Mouse (Mus musculus): ENCODE data around the gene Atp2a2. TPM values are rescaled to one million over a fixed set of nuclear protein-coding genes. Genes with fewer than 3 reads are reported as not detected.

The Atp2a2 gene
- total and polyA plus RNA-seq, 3 experiments: 61.6 to 158 (median 80.9) TPM

GRCm38 (mm10) chr5:122482733-122483391 is 19.2 kb downstream of the Atp2a2 start:
- H3K27ac ChIP-seq (ENCODE audit: insufficient read depth, low read depth): no peak overlapping the region
- no peak overlapping the region for H3K4me2 ChIP-seq (ENCODE audit: insufficient read depth, low read depth, poor library complexity, severe bottlenecking)
- H3K4me3 ChIP-seq (replicated peaks in 1 of 3; ENCODE audit: low read depth in 2 of 3, low read length in 2 of 3, poor library complexity in 1 of 3): no peak overlapping the region
- H3K9me3 ChIP-seq (replicated peaks; ENCODE audit: low read length): no peaks in the 10 kb centered on the region
- H3K79me2 ChIP-seq (replicated peaks; ENCODE audit: control insufficient read depth, extremely low read depth, insufficient read depth, poor library complexity, severe bottlenecking): peaks cover 19% of the 10 kb centered on the region
- no peaks in the 10 kb centered on the region for H3K4me1 ChIP-seq (ENCODE audit: control insufficient read depth in 1 of 2, insufficient read depth in 2 of 2)
- peaks cover 53 to 83% of the 10 kb centered on the region in 2 experiments for H3K36me3 ChIP-seq (replicated peaks in 1 of 2; ENCODE audit: control insufficient read depth in 1 of 2, insufficient read depth in 1 of 2, low read length in 1 of 2)
- no peak for DNase-seq (ENCODE audit: extremely low read depth)
- H3K9ac ChIP-seq (ENCODE audit: insufficient read depth, low read depth): no peak overlapping the region
- dilution Hi-C loops (cut with MboI; ENCODE audit: extremely low pct_ligation_motif_present, extremely low pct_unique_long_range_greater_than_20kb, low sequenced_read_pairs) (no loop called here), in situ Hi-C loops (cut with MboI; ENCODE audit: low pct_ligation_motif_present, low pct_unique_long_range_greater_than_20kb, low sequenced_read_pairs) (no loop called here)
- H3K27me3 ChIP-seq (replicated peaks): no peaks in the 10 kb centered on the region
- TF ChIP-seq ZKSCAN1 (IDR thresholded peaks at IDR 0.05; ENCODE audit: borderline replicate concordance, low read depth, low read length) (no peak), BHLHE40 (IDR thresholded peaks at IDR 0.05; ENCODE audit: low read depth, low read length) (no peak), RAD21 (IDR thresholded peaks at IDR 0.05; ENCODE audit: low read depth, low read length) (no peak)

- Histone ChIP-seq H3K36me3 (replicated peaks in 1 of 2; ENCODE audit: control insufficient read depth in 1 of 2, insufficient read depth in 1 of 2, low read length in 1 of 2) (peaks cover 61 to 86% of the 10 kb centered on the region in 2 experiments), H3K27me3 (replicated peaks) (no peaks in the 10 kb centered on the region), H3K4me1 (ENCODE audit: control insufficient read depth in 1 of 2, insufficient read depth in 2 of 2) (no peaks in the 10 kb centered on the region), H3K27ac (ENCODE audit: insufficient read depth, low read depth) (no peak overlapping the region), H3K9me3 (replicated peaks; ENCODE audit: low read length) (no peaks in the 10 kb centered on the region), H3K4me3 (replicated peaks in 1 of 3; ENCODE audit: low read depth in 2 of 3, low read length in 2 of 3, poor library complexity in 1 of 3) (no peak overlapping the region), H3K4me2 (ENCODE audit: insufficient read depth, low read depth, poor library complexity, severe bottlenecking) (no peak overlapping the region), H3K9ac (ENCODE audit: insufficient read depth, low read depth) (no peak overlapping the region), H3K79me2 (replicated peaks; ENCODE audit: control insufficient read depth, extremely low read depth, insufficient read depth, poor library complexity, severe bottlenecking) (peaks cover 21% of the 10 kb centered on the region)
- in situ Hi-C loops (cut with MboI; ENCODE audit: low pct_ligation_motif_present, low pct_unique_long_range_greater_than_20kb, low sequenced_read_pairs) (no loop called here), dilution Hi-C loops (cut with MboI; ENCODE audit: extremely low pct_ligation_motif_present, extremely low pct_unique_long_range_greater_than_20kb, low sequenced_read_pairs) (no loop called here)
- no peak for TF ChIP-seq BHLHE40 (IDR thresholded peaks at IDR 0.05; ENCODE audit: low read depth, low read length)
- TF ChIP-seq JUND (conservative IDR thresholded peaks at IDR 0.05; ENCODE audit: low read depth, low read length): no peak
- TF ChIP-seq TBP (conservative IDR thresholded peaks at IDR 0.05; ENCODE audit: low read depth, low read length): no peak
- no peak for TF ChIP-seq ZC3H11A (IDR thresholded peaks at IDR 0.05; ENCODE audit: low read depth, low read length)
- no peak for TF ChIP-seq MYC (IDR thresholded peaks at IDR 0.05; ENCODE audit: low read depth, low read length)
- TF ChIP-seq TCF12 (IDR thresholded peaks at IDR 0.05; ENCODE audit: low read depth, low read length): no peak
- TF ChIP-seq GABPA (IDR thresholded peaks at IDR 0.05; ENCODE audit: insufficient replicate concordance, low read depth, low read length): no peak
- DNase-seq (ENCODE audit: extremely low read depth): no peak
Observed at GRCm38 (mm10) chr5:122481844-122482243, 20.2 kb downstream of the Atp2a2 start.

- H3K4me2 ChIP-seq (ENCODE audit: insufficient read depth, low read depth, poor library complexity, severe bottlenecking): no peak overlapping the region
- TF ChIP-seq NRF1 (IDR thresholded peaks at IDR 0.05; ENCODE audit: low read depth, low read length) (no peak), BHLHE40 (IDR thresholded peaks at IDR 0.05; ENCODE audit: low read depth, low read length) (no peak), RAD21 (IDR thresholded peaks at IDR 0.05; ENCODE audit: low read depth, low read length) (no peak), MAFK (IDR thresholded peaks at IDR 0.05; ENCODE audit: insufficient replicate concordance, low read length) (no peak), JUND (conservative IDR thresholded peaks at IDR 0.05; ENCODE audit: low read depth, low read length) (no peak), EP300 (IDR thresholded peaks at IDR 0.05; ENCODE audit: low read length) (no peak), TBP (conservative IDR thresholded peaks at IDR 0.05; ENCODE audit: low read depth, low read length) (no peak), TCF12 (IDR thresholded peaks at IDR 0.05; ENCODE audit: low read depth, low read length) (no peak), ZC3H11A (IDR thresholded peaks at IDR 0.05; ENCODE audit: low read depth, low read length) (no peak), E2F4 (IDR thresholded peaks at IDR 0.05; ENCODE audit: insufficient replicate concordance, low read depth, low read length) (no peak), MYC (IDR thresholded peaks at IDR 0.05; ENCODE audit: low read depth, low read length) (no peak), GABPA (IDR thresholded peaks at IDR 0.05; ENCODE audit: insufficient replicate concordance, low read depth, low read length) (no peak), ELF1 (IDR thresholded peaks at IDR 0.05; ENCODE audit: low read depth, low read length) (no peak), POLR2A (IDR thresholded peaks at IDR 0.05; ENCODE audit: low read depth, low read length) (no peak), ZNF384 (IDR thresholded peaks at IDR 0.05; ENCODE audit: low read depth, low read length) (no peak), ZMIZ1 (IDR thresholded peaks at IDR 0.05; ENCODE audit: low read depth, low read length) (no peak), CHD1 (IDR thresholded peaks at IDR 0.05; ENCODE audit: low read depth, low read length) (no peak)
- H3K9me3 ChIP-seq (replicated peaks; ENCODE audit: low read length): no peaks in the 10 kb centered on the region
- no peaks in the 10 kb centered on the region for H3K4me1 ChIP-seq (ENCODE audit: control insufficient read depth in 1 of 2, insufficient read depth in 2 of 2)
- dilution Hi-C loops (cut with MboI; ENCODE audit: extremely low pct_ligation_motif_present, extremely low pct_unique_long_range_greater_than_20kb, low sequenced_read_pairs): no loop called here
- in situ Hi-C loops (cut with MboI; ENCODE audit: low pct_ligation_motif_present, low pct_unique_long_range_greater_than_20kb, low sequenced_read_pairs): no loop called here
- no peak overlapping the region for H3K9ac ChIP-seq (ENCODE audit: insufficient read depth, low read depth)
- H3K36me3 ChIP-seq (replicated peaks in 1 of 2; ENCODE audit: control insufficient read depth in 1 of 2, insufficient read depth in 1 of 2, low read length in 1 of 2): peaks cover 48 to 88% of the 10 kb centered on the region in 2 experiments
- DNase-seq (ENCODE audit: extremely low read depth): no peak
- peaks cover 21% of the 10 kb centered on the region; the same call in 1 of the 2 replicates for H3K79me2 ChIP-seq (replicated peaks; ENCODE audit: control insufficient read depth, extremely low read depth, insufficient read depth, poor library complexity, severe bottlenecking)
- no peak overlapping the region for H3K4me3 ChIP-seq (replicated peaks in 1 of 3; ENCODE audit: low read depth in 2 of 3, low read length in 2 of 3, poor library complexity in 1 of 3)
- no peak overlapping the region for H3K27ac ChIP-seq (ENCODE audit: insufficient read depth, low read depth)
- H3K27me3 ChIP-seq (replicated peaks): no peaks in the 10 kb centered on the region
Observed at GRCm38 (mm10) chr5:122479131-122479530, 22.9 kb downstream of the Atp2a2 start.

Data from CH12.LX (cell line).